Mouse (Mus musculus): ENCODE measurements around the gene Dnah5. TPM values are rescaled to one million over a fixed set of nuclear protein-coding genes. Genes with fewer than 3 reads are reported as not detected.

Dnah5 gene
- polyA plus RNA-seq, 2 experiments from 2014 or later: not detected

GRCm38 (mm10) chr15:28473749-28474390, 270.3 kb downstream of the Dnah5 start:
- ATAC-seq: no peak

- ATAC-seq: no peak
Observed at GRCm38 (mm10) chr15:28502820-28503219, 299.3 kb downstream of the Dnah5 start.

- no peak for ATAC-seq
Observed at GRCm38 (mm10) chr15:28515176-28515575, 311.6 kb downstream of the Dnah5 start.

Other genes with a start within 250 kb of the Dnah5 start
- 10 to 100 TPM in 1 of 2 experiments, 1 to 10 TPM in 1; 9.1 to 11.7 TPM for gene Trio, start 177.9 kb upstream of the Dnah5 start, polyA plus RNA-seq (2017; shearing (Covaris generic))

All from CD4-positive, CD25-positive, alpha-beta regulatory T cell, adult 4 months (primary cell).